Mouse (Mus musculus) megakaryocyte, embryonic 14.5 days (primary cell): Measurements from ENCODE around the gene Traf3ip2. TPM values are rescaled to one million over a fixed set of nuclear protein-coding genes. Genes with fewer than 3 reads are reported as not detected.

ENCODE experiments used
- H3K27me3 ChIP-seq: replicated peaks from 2 replicates; pipeline ENCODE3; 2012; ENCODE audit warnings: inconsistent platforms
- H3K36me3 ChIP-seq: replicated peaks from 2 replicates; pipeline ENCODE3; 2012; ENCODE audit warnings: low read length, inconsistent platforms, mixed read lengths
- H3K4me1 ChIP-seq: 2 replicates; pipeline ENCODE4 v1.6.1; 2012; ENCODE audit warnings: inconsistent platforms
- H3K4me3 ChIP-seq: replicated peaks from 2 replicates; pipeline ENCODE3; 2012; ENCODE audit warnings: moderate library complexity, mild to moderate bottlenecking, inconsistent platforms
- H3K9me3 ChIP-seq: 2 replicates; pipeline ENCODE4 v1.6.1; 2012; ENCODE audit warnings: inconsistent platforms
- FLI1 ChIP-seq: IDR thresholded peaks from 2 replicates; pipeline ENCODE4 v1.6.1; 2012; ENCODE audit warnings: low read length, inconsistent platforms, mixed read lengths
- GATA1 ChIP-seq: IDR thresholded peaks from 3 replicates; pipeline ENCODE4 v1.6.1; 2012; ENCODE audit warnings: mixed read lengths, low read length, inconsistent platforms, borderline replicate concordance
- polyA plus RNA-seq: library from polyadenylated mRNA; stranded (reverse); fragments of >175 nt; gene quantifications from 2 replicates; pipeline ENCODE4 v1.2.3, GENCODE M21; 2012; ENCODE audit warnings: low replicate concordance; ENCODE audit not compliant: insufficient read depth

Traf3ip2 gene
- 1.2 TPM in 1 of 2 replicates, not detected in the other for polyA plus RNA-seq

DNA sequence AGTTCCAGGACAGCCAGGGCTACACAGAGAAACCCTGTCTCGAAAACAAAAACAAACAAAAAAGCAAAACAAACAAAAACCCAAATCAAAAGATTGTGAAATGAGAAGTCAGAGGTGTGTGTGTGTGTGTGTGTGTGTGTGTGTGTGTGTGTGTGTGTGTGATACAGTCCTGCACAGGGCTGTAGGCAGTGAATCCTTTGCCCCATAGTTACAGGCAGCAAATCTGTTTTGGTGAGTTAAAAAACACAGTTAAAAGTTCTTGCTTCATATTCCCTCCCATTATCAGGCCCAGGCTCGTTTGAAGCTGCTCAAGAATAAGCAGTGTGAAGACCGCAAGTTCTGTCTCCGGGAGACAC lies at the start of gene Traf3ip2:
Gene Traf3ip2 (plus strand): TSS at position 302 of the 356 bp plus-strand sequence.
- Histone ChIP-seq H3K4me3 (peak within 1 kb of the TSS; percentile 90), H3K4me1 (peaks cover 10% of the 10 kb centered on the region), H3K36me3 (no peaks in the 10 kb centered on the region), H3K9me3 (peaks cover 24% of the 10 kb centered on the region), H3K27me3 (peaks cover 9% of the 10 kb centered on the region)
- no peak for TF ChIP-seq GATA1
- TF ChIP-seq FLI1, result no peak

GRCm38 (mm10) chr10:39563552-39564223 lies 49.0 kb upstream of the Traf3ip2 start:
- no peak for TF ChIP-seq FLI1
- TF ChIP-seq GATA1, result no peak
- peaks cover 23% of the 10 kb centered on the region for H3K4me1 ChIP-seq
- H3K36me3 ChIP-seq, result peaks cover 92% of the 10 kb centered on the region

GRCm38 (mm10) chr10:39566901-39567300 lies 45.8 kb upstream of the Traf3ip2 start:
- H3K4me3 ChIP-seq, result no peak overlapping the region
- H3K27me3 ChIP-seq, result peaks cover 2% of the 10 kb centered on the region
- TF ChIP-seq GATA1 (no peak), FLI1 (no peak)
- no peaks in the 10 kb centered on the region for H3K9me3 ChIP-seq
- peaks cover 60% of the 10 kb centered on the region for H3K36me3 ChIP-seq
- H3K4me1 ChIP-seq, result peaks cover 15% of the 10 kb centered on the region

More at GRCm38 (mm10) chr10:39563552-39564223, 49.0 kb upstream of the Traf3ip2 start:
- Histone ChIP-seq H3K9me3 (no peaks in the 10 kb centered on the region), H3K4me3 (no peak overlapping the region), H3K27me3 (no peaks in the 10 kb centered on the region)

DNA sequence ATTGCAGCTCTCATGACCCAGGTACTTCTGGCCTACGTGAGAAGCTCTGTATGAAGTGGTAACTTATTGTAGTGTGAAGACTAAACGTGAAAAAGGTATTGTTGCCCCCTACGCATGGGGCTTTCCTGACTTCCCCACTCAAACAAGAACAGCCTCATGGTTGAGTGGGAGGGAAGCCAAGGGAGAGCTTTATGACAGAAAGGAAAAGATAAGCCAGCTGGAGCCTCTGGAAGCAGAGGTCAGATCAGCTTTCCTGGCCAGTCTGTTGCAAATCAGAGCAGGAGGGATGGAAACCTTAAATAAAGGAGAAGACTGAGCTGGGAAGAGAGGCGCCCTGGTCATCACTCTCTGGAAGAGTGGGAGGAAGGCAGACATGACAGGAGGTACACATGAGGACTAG lies 43.7 kb upstream of the Traf3ip2 start:
- no peak for TF ChIP-seq GATA1
- no peak for TF ChIP-seq FLI1
- H3K9me3 ChIP-seq, result no peaks in the 10 kb centered on the region
- H3K36me3 ChIP-seq, result peaks cover 39% of the 10 kb centered on the region
- H3K4me3 ChIP-seq, result no peak overlapping the region
- H3K27me3 ChIP-seq, result peaks cover 15% of the 10 kb centered on the region
- peaks cover 21% of the 10 kb centered on the region for H3K4me1 ChIP-seq

DNA sequence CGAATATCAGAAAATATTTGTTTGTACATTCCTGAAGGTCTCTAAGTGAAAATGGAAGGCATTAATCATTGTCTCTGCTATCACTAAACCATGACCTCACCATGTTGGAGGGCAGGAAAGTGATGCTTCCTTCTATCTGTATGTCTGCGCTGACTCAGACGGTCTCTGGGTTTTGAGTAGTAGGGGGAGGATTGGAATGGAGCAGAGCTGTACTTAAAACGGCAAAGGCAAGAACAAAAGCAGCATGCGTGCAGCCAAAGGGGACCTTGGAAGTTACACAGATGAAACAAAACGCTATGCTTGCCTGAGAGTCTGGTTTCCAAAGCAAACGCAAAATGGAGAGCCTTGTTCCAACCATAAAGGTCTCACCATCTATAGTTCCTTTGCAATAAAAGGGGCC lies 41.7 kb upstream of the Traf3ip2 start:
- Histone ChIP-seq H3K4me1 (peaks cover 24% of the 10 kb centered on the region), H3K36me3 (peaks cover 19% of the 10 kb centered on the region), H3K4me3 (no peak overlapping the region), H3K9me3 (peaks cover 5% of the 10 kb centered on the region; the same call in 1 of the 2 replicates), H3K27me3 (peaks cover 21% of the 10 kb centered on the region)
- TF ChIP-seq GATA1 (no peak), FLI1 (no peak)

GRCm38 (mm10) chr10:39572050-39572671 lies 40.6 kb upstream of the Traf3ip2 start:
- peaks cover 8% of the 10 kb centered on the region for H3K36me3 ChIP-seq
- H3K4me1 ChIP-seq, result peaks cover 24% of the 10 kb centered on the region
- H3K4me3 ChIP-seq, result no peak overlapping the region
- H3K9me3 ChIP-seq, result peaks cover 5% of the 10 kb centered on the region; the same call in 1 of the 2 replicates
- peaks cover 29% of the 10 kb centered on the region for H3K27me3 ChIP-seq
- TF ChIP-seq GATA1, result no peak
- no peak for TF ChIP-seq FLI1

DNA sequence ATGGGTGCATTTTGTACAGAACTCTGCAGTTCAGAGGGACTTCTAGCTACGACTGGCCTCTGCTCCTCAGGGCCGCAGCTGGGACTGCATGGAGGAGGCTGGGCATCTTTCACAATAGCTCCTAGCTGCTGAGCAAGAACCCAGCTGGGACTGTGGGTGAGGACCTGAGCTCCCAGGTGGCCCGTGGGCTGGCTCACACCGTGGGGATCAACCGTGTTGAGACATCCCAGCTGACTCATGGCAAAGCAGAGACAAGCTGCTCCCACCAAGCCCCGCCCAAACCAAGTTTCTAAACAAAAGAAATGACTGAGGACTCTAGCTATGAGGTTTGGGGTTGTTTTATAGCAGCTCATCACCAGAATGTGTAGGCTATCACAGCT lies 40.1 kb upstream of the Traf3ip2 start:
- TF ChIP-seq FLI1, result no peak
- TF ChIP-seq GATA1, result no peak
- no peak overlapping the region for H3K4me3 ChIP-seq
- peaks cover 33% of the 10 kb centered on the region for H3K27me3 ChIP-seq
- H3K4me1 ChIP-seq, result peaks cover 24% of the 10 kb centered on the region
- peaks cover 5% of the 10 kb centered on the region for H3K36me3 ChIP-seq
- H3K9me3 ChIP-seq, result peaks cover 5% of the 10 kb centered on the region; the same call in 1 of the 2 replicates

- peaks cover 5% of the 10 kb centered on the region; the same call in 1 of the 2 replicates for H3K9me3 ChIP-seq
- H3K27me3 ChIP-seq, result peaks cover 56% of the 10 kb centered on the region
- peaks cover 10% of the 10 kb centered on the region; the same call in 1 of the 2 replicates for H3K4me1 ChIP-seq
- no peak for TF ChIP-seq FLI1
- TF ChIP-seq GATA1, result no peak
- no peak overlapping the region for H3K4me3 ChIP-seq
- no peaks in the 10 kb centered on the region for H3K36me3 ChIP-seq
These were observed 36.3 kb upstream of the Traf3ip2 start for GRCm38 (mm10) chr10:39576466-39576865.

- Histone ChIP-seq H3K4me1 (peaks cover 6% of the 10 kb centered on the region; the same call in 1 of the 2 replicates), H3K9me3 (no peaks in the 10 kb centered on the region), H3K36me3 (no peaks in the 10 kb centered on the region), H3K27me3 (peaks cover 71% of the 10 kb centered on the region), H3K4me3 (no peak overlapping the region)
- no peak for TF ChIP-seq FLI1
These were observed 32.3 kb upstream of the Traf3ip2 start for GRCm38 (mm10) chr10:39580477-39580876.

DNA sequence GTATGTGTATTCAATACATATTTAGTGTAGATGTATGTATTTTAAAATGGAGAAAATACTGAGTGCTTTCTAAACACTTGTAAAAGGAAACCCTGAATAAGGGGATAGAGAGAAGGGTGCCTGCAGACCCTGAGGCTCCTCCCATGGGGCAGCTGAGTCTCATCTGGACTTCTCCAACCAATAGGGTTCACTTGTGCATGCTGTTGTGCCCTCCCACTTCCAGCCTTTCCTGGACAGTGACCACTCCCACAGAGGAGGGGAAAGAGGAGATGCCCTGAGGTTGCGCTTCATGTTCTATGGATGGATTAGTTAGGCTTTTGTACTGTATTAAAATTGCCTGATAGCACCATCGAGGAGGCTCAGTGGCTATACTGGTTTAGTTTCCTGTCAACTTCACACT lies 30.3 kb upstream of the Traf3ip2 start:
- H3K36me3 ChIP-seq, result no peaks in the 10 kb centered on the region
- H3K9me3 ChIP-seq, result peaks cover 10% of the 10 kb centered on the region
- H3K4me3 ChIP-seq, result no peak overlapping the region
- TF ChIP-seq GATA1 (no peak), FLI1 (no peak)
- H3K27me3 ChIP-seq, result peaks cover 67% of the 10 kb centered on the region
- peaks cover 6% of the 10 kb centered on the region; the same call in 1 of the 2 replicates for H3K4me1 ChIP-seq
